Mouse (Mus musculus): ENCODE measurements around the gene Ppp1r11. TPM values are rescaled to one million over a fixed set of nuclear protein-coding genes. Genes with fewer than 3 reads are reported as not detected.

Ppp1r11 gene
- polyA plus RNA-seq, 1 experiment from 2014 or later: 153 TPM

- Histone ChIP-seq H3K4me1 (no peaks in the 10 kb centered on the region), H3K36me3 (replicated peaks) (no peaks in the 10 kb centered on the region), H3K27ac (replicated peaks) (no peak overlapping the region), H3K27me3 (replicated peaks; ENCODE audit: low read depth, poor library complexity, severe bottlenecking) (no peaks in the 10 kb centered on the region), H3K9me3 (no peaks in the 10 kb centered on the region), H3K4me3 (no peak overlapping the region)
- DNase-seq (ENCODE audit: low spot score): no peak
- 87% methylated on average over 5 of the region's 5 CpGs for WGBS
Observed at GRCm38 (mm10) chr17:36900001-36900400, 51.5 kb downstream of the Ppp1r11 start.

- H3K4me3 ChIP-seq: no peak overlapping the region
- H3K36me3 ChIP-seq (replicated peaks): no peaks in the 10 kb centered on the region
- no peaks in the 10 kb centered on the region for H3K9me3 ChIP-seq
- H3K27me3 ChIP-seq (replicated peaks; ENCODE audit: low read depth, poor library complexity, severe bottlenecking): no peaks in the 10 kb centered on the region
- WGBS: 80% methylated on average over 4 of the region's 4 CpGs
- H3K4me1 ChIP-seq: no peaks in the 10 kb centered on the region
- no peak overlapping the region for H3K27ac ChIP-seq (replicated peaks)
- no peak for DNase-seq (ENCODE audit: low spot score)
Observed at GRCm38 (mm10) chr17:36899376-36899775, 52.2 kb downstream of the Ppp1r11 start.

Other genes with a start within 250 kb of the Ppp1r11 start
- gene H2-M10.5, start 178.8 kb downstream of the Ppp1r11 start, polyA plus RNA-seq (2016; fragmentation: Nextera tagmentation; extraction: Ambion mirVana): not detected in 2 replicates
- gene H2-M10.6, start 139.6 kb downstream of the Ppp1r11 start, polyA plus RNA-seq (2016; fragmentation: Nextera tagmentation; extraction: Ambion mirVana): not detected in 2 replicates
- gene Trim26, start 114.6 kb downstream of the Ppp1r11 start, polyA plus RNA-seq (2016; fragmentation: Nextera tagmentation; extraction: Ambion mirVana): 42.1 and 45.6 TPM in 2 replicates
- 0.21 and 0.36 TPM in 2 replicates for gene Trim15, start 84.5 kb downstream of the Ppp1r11 start, polyA plus RNA-seq (2016; fragmentation: Nextera tagmentation; extraction: Ambion mirVana)
- 5.8 and 6.0 TPM in 2 replicates for gene Trim10, start 82.2 kb downstream of the Ppp1r11 start, polyA plus RNA-seq (2016; fragmentation: Nextera tagmentation; extraction: Ambion mirVana)
- not detected in 2 replicates for gene Trim40, start 61.6 kb downstream of the Ppp1r11 start, polyA plus RNA-seq (2016; fragmentation: Nextera tagmentation; extraction: Ambion mirVana)
- not detected in 2 replicates for gene Trim31, start 53.6 kb downstream of the Ppp1r11 start, polyA plus RNA-seq (2016; fragmentation: Nextera tagmentation; extraction: Ambion mirVana)
- gene Rnf39, start 8.8 kb downstream of the Ppp1r11 start, polyA plus RNA-seq (2016; fragmentation: Nextera tagmentation; extraction: Ambion mirVana): not detected in 2 replicates
- gene Znrd1, start 6.8 kb upstream of the Ppp1r11 start, polyA plus RNA-seq (2016; fragmentation: Nextera tagmentation; extraction: Ambion mirVana): 95.1 and 100 TPM in 2 replicates
- gene Znrd1as, start 6.9 kb upstream of the Ppp1r11 start, polyA plus RNA-seq (2016; fragmentation: Nextera tagmentation; extraction: Ambion mirVana): 7.2 and 9.7 TPM in 2 replicates
- gene 2410137M14Rik, start 29.5 kb upstream of the Ppp1r11 start, polyA plus RNA-seq (2016; fragmentation: Nextera tagmentation; extraction: Ambion mirVana): not detected in 2 replicates
- 0.52 and 0.87 TPM in 2 replicates for gene H2-M5, start 37.8 kb upstream of the Ppp1r11 start, polyA plus RNA-seq (2016; fragmentation: Nextera tagmentation; extraction: Ambion mirVana)
- gene Zfp57, start 49.4 kb upstream of the Ppp1r11 start, polyA plus RNA-seq (2016; fragmentation: Nextera tagmentation; extraction: Ambion mirVana): 97.0 and 106 TPM in 2 replicates
- 0.18 and 0.31 TPM in 2 replicates for gene Mog, start 71.7 kb upstream of the Ppp1r11 start, polyA plus RNA-seq (2016; fragmentation: Nextera tagmentation; extraction: Ambion mirVana)
- 7.0 and 9.4 TPM in 2 replicates for gene Gabbr1, start 94.2 kb upstream of the Ppp1r11 start, polyA plus RNA-seq (2016; fragmentation: Nextera tagmentation; extraction: Ambion mirVana)
- 0.19 TPM in 1 of 2 replicates, not detected in the other for gene Olfr90, start 136.8 kb upstream of the Ppp1r11 start, polyA plus RNA-seq (2016; fragmentation: Nextera tagmentation; extraction: Ambion mirVana)
- gene Olfr91, start 146.5 kb upstream of the Ppp1r11 start, polyA plus RNA-seq (2016; fragmentation: Nextera tagmentation; extraction: Ambion mirVana): not detected in 2 replicates
- not detected in 2 replicates for gene Olfr92, start 168.3 kb upstream of the Ppp1r11 start, polyA plus RNA-seq (2016; fragmentation: Nextera tagmentation; extraction: Ambion mirVana)
- not detected in 2 replicates for gene Olfr93, start 209.8 kb upstream of the Ppp1r11 start, polyA plus RNA-seq (2016; fragmentation: Nextera tagmentation; extraction: Ambion mirVana)
- gene Ubd, start 242.2 kb upstream of the Ppp1r11 start, polyA plus RNA-seq (2016; fragmentation: Nextera tagmentation; extraction: Ambion mirVana): not detected in 2 replicates
- not detected in 2 replicates for gene Olfr94, start 249.3 kb upstream of the Ppp1r11 start, polyA plus RNA-seq (2016; fragmentation: Nextera tagmentation; extraction: Ambion mirVana)

Measured in embryonic facial prominence, embryonic 10.5 days (tissue).